Mouse (Mus musculus): ENCODE measurements around the gene Fgfr2. TPM values are rescaled to one million over a fixed set of nuclear protein-coding genes. Genes with fewer than 3 reads are reported as not detected.
A peak's percentile ranks its signal among the peaks of the same experiment; 100 is the strongest.

The Fgfr2 gene
- polyA plus RNA-seq, 1 experiment: 0.17 TPM

GRCm38 (mm10) chr7:132965707-132966106, 157.4 kb downstream of the Fgfr2 start:
- H3K36me3 ChIP-seq (ENCODE audit: control insufficient read depth, insufficient read depth): peaks cover 12% of the 10 kb centered on the region
- no peak overlapping the region for H3K4me3 ChIP-seq
- peaks cover 36% of the 10 kb centered on the region for H3K79me2 ChIP-seq (ENCODE audit: control insufficient read depth, insufficient read depth)
- H3K4me2 ChIP-seq (ENCODE audit: low read depth): no peak overlapping the region
- TF ChIP-seq POLR2AphosphoS2 (IDR thresholded peaks at IDR 0.05; ENCODE audit: insufficient read length, low read depth): no peak
- no peaks in the 10 kb centered on the region for H3K27me3 ChIP-seq (ENCODE audit: control insufficient read depth, insufficient read depth, insufficient read length)
- no peak overlapping the region for H3ac ChIP-seq (ENCODE audit: control insufficient read depth, insufficient read length)

- Histone ChIP-seq H3K27me3 (ENCODE audit: control insufficient read depth, insufficient read depth, insufficient read length) (no peaks in the 10 kb centered on the region), H3K36me3 (ENCODE audit: control insufficient read depth, insufficient read depth) (peaks cover 12% of the 10 kb centered on the region), H3K4me2 (ENCODE audit: low read depth) (no peak overlapping the region), H3K79me2 (ENCODE audit: control insufficient read depth, insufficient read depth) (peaks cover 45% of the 10 kb centered on the region), H3ac (ENCODE audit: control insufficient read depth, insufficient read length) (no peak overlapping the region), H3K4me3 (no peak overlapping the region)
- TF ChIP-seq MAX (IDR thresholded peaks at IDR 0.05; ENCODE audit: low read depth) (no peak), SRF (IDR thresholded peaks at IDR 0.05; ENCODE audit: control insufficient read depth, insufficient read length, low read depth) (no peak), POLR2AphosphoS2 (IDR thresholded peaks at IDR 0.05; ENCODE audit: insufficient read length, low read depth) (no peak)
Measured at GRCm38 (mm10) chr7:132964395-132964794, 158.8 kb downstream of the Fgfr2 start.

DNA sequence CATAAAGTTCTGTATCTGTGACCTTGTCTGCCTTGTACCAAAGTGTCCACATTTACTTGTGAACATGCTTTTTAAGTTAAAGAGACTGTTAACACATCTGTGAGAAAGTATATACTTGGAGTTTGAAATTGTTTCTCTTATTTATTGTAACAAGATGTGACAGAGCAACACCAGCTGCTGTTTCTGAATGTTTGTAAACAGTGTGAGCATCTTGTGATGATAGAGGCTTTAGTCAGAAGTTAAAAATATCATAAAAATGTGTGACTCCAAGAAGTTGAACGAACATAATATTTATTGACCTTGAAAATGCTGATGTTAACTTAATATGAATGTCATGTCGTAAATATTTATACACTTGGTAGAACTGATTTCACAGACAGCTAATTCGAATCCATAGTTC, 172.5 kb downstream of the Fgfr2 start:
- H3K36me3 ChIP-seq (ENCODE audit: control insufficient read depth, insufficient read depth): no peaks in the 10 kb centered on the region
- H3K4me2 ChIP-seq (ENCODE audit: low read depth): no peak overlapping the region
- TF ChIP-seq MAX (IDR thresholded peaks at IDR 0.05; ENCODE audit: low read depth) (no peak), TCF3 (IDR thresholded peaks at IDR 0.05; ENCODE audit: insufficient read length, low read depth) (no peak), E2F4 (IDR thresholded peaks at IDR 0.05; ENCODE audit: insufficient read depth) (no peak), MYOD1 (IDR thresholded peaks at IDR 0.05; ENCODE audit: control insufficient read depth in 1 of 3, insufficient read length in 2 of 3, low read depth in 2 of 3) (no peak), MYOG (IDR thresholded peaks at IDR 0.05; ENCODE audit: control insufficient read depth in 1 of 3, insufficient read depth in 1 of 3, insufficient read length in 2 of 3, low read depth in 2 of 3) (peak in 1 of 3 experiments; percentile 44), POLR2AphosphoS2 (IDR thresholded peaks at IDR 0.05; ENCODE audit: insufficient read length, low read depth) (no peak), POLR2A (IDR thresholded peaks at IDR 0.05; ENCODE audit: insufficient read length, low read depth) (no peak), REST (IDR thresholded peaks at IDR 0.05; ENCODE audit: insufficient read depth, insufficient read length) (no peak)
- H3K4me3 ChIP-seq: no peak overlapping the region
- H3K79me2 ChIP-seq (ENCODE audit: control insufficient read depth, insufficient read depth): peaks cover 90% of the 10 kb centered on the region
- no peak overlapping the region for H3ac ChIP-seq (ENCODE audit: control insufficient read depth, insufficient read length)
- H3K27me3 ChIP-seq (ENCODE audit: control insufficient read depth, insufficient read depth, insufficient read length): no peaks in the 10 kb centered on the region

GRCm38 (mm10) chr7:132949968-132950367, 173.2 kb downstream of the Fgfr2 start:
- H3K4me3 ChIP-seq: no peak overlapping the region
- H3ac ChIP-seq (ENCODE audit: control insufficient read depth, insufficient read length): no peak overlapping the region
- TF ChIP-seq TCF12 (IDR thresholded peaks at IDR 0.05; ENCODE audit: insufficient read depth, poor library complexity, severe bottlenecking) (no peak), TCF3 (IDR thresholded peaks at IDR 0.05; ENCODE audit: insufficient read length, low read depth) (no peak), MYOD1 (IDR thresholded peaks at IDR 0.05; ENCODE audit: control insufficient read depth in 1 of 3, insufficient read length in 2 of 3, low read depth in 2 of 3) (no peak), POLR2AphosphoS2 (IDR thresholded peaks at IDR 0.05; ENCODE audit: insufficient read length, low read depth) (no peak), POLR2A (IDR thresholded peaks at IDR 0.05; ENCODE audit: insufficient read length, low read depth) (no peak), REST (IDR thresholded peaks at IDR 0.05; ENCODE audit: insufficient read depth, insufficient read length) (no peak), MYOG (IDR thresholded peaks at IDR 0.05; ENCODE audit: control insufficient read depth in 1 of 3, insufficient read depth in 1 of 3, insufficient read length in 2 of 3, low read depth in 2 of 3) (no peak), CEBPB (IDR thresholded peaks at IDR 0.05; ENCODE audit: insufficient read depth, poor library complexity, severe bottlenecking) (no peak), MAX (IDR thresholded peaks at IDR 0.05; ENCODE audit: low read depth) (no peak), USF1 (IDR thresholded peaks at IDR 0.05; ENCODE audit: low read depth) (no peak), E2F4 (IDR thresholded peaks at IDR 0.05; ENCODE audit: insufficient read depth) (no peak), SRF (IDR thresholded peaks at IDR 0.05; ENCODE audit: control insufficient read depth, insufficient read length, low read depth) (no peak)
- peaks cover 89% of the 10 kb centered on the region for H3K79me2 ChIP-seq (ENCODE audit: control insufficient read depth, insufficient read depth)
- H3K4me2 ChIP-seq (ENCODE audit: low read depth): no peak overlapping the region
- no peaks in the 10 kb centered on the region for H3K27me3 ChIP-seq (ENCODE audit: control insufficient read depth, insufficient read depth, insufficient read length)
- no peaks in the 10 kb centered on the region for H3K36me3 ChIP-seq (ENCODE audit: control insufficient read depth, insufficient read depth)

GRCm38 (mm10) chr7:132940569-132940968, 182.6 kb downstream of the Fgfr2 start:
- no peaks in the 10 kb centered on the region for H3K27me3 ChIP-seq (ENCODE audit: control insufficient read depth, insufficient read depth, insufficient read length)
- TF ChIP-seq MYOG (IDR thresholded peaks at IDR 0.05; ENCODE audit: control insufficient read depth in 1 of 3, insufficient read depth in 1 of 3, insufficient read length in 2 of 3, low read depth in 2 of 3) (no peak), REST (IDR thresholded peaks at IDR 0.05; ENCODE audit: insufficient read depth, insufficient read length) (no peak), CEBPB (IDR thresholded peaks at IDR 0.05; ENCODE audit: insufficient read depth, poor library complexity, severe bottlenecking) (no peak)
- no peak overlapping the region for H3ac ChIP-seq (ENCODE audit: control insufficient read depth, insufficient read length)
- no peak overlapping the region for H3K4me2 ChIP-seq (ENCODE audit: low read depth)
- no peaks in the 10 kb centered on the region for H3K36me3 ChIP-seq (ENCODE audit: control insufficient read depth, insufficient read depth)
- H3K4me3 ChIP-seq: no peak overlapping the region
- H3K79me2 ChIP-seq (ENCODE audit: control insufficient read depth, insufficient read depth): peaks cover 98% of the 10 kb centered on the region

- Histone ChIP-seq H3K27me3 (ENCODE audit: control insufficient read depth, insufficient read depth, insufficient read length) (no peaks in the 10 kb centered on the region), H3K4me3 (no peak overlapping the region), H3K36me3 (ENCODE audit: control insufficient read depth, insufficient read depth) (no peaks in the 10 kb centered on the region), H3ac (ENCODE audit: control insufficient read depth, insufficient read length) (no peak overlapping the region), H3K79me2 (ENCODE audit: control insufficient read depth, insufficient read depth) (peaks cover 99% of the 10 kb centered on the region), H3K4me2 (ENCODE audit: low read depth) (no peak overlapping the region)
- TF ChIP-seq USF1 (IDR thresholded peaks at IDR 0.05; ENCODE audit: low read depth): no peak
- no peak for TF ChIP-seq MAX (IDR thresholded peaks at IDR 0.05; ENCODE audit: low read depth)
- TF ChIP-seq MYOG (IDR thresholded peaks at IDR 0.05; ENCODE audit: control insufficient read depth in 1 of 3, insufficient read depth in 1 of 3, insufficient read length in 2 of 3, low read depth in 2 of 3): no peak
- TF ChIP-seq E2F4 (IDR thresholded peaks at IDR 0.05; ENCODE audit: insufficient read depth): no peak
- no peak for TF ChIP-seq TCF12 (IDR thresholded peaks at IDR 0.05; ENCODE audit: insufficient read depth, poor library complexity, severe bottlenecking)
- no peak for TF ChIP-seq MYOD1 (IDR thresholded peaks at IDR 0.05; ENCODE audit: control insufficient read depth in 1 of 3, insufficient read length in 2 of 3, low read depth in 2 of 3)
- TF ChIP-seq SRF (IDR thresholded peaks at IDR 0.05; ENCODE audit: control insufficient read depth, insufficient read length, low read depth): no peak
- no peak for TF ChIP-seq TCF3 (IDR thresholded peaks at IDR 0.05; ENCODE audit: insufficient read length, low read depth)
- no peak for TF ChIP-seq CEBPB (IDR thresholded peaks at IDR 0.05; ENCODE audit: insufficient read depth, poor library complexity, severe bottlenecking)
- no peak for TF ChIP-seq POLR2AphosphoS2 (IDR thresholded peaks at IDR 0.05; ENCODE audit: insufficient read length, low read depth)
- TF ChIP-seq REST (IDR thresholded peaks at IDR 0.05; ENCODE audit: insufficient read depth, insufficient read length): no peak
- no peak for TF ChIP-seq POLR2A (IDR thresholded peaks at IDR 0.05; ENCODE audit: insufficient read length, low read depth)
Measured at GRCm38 (mm10) chr7:132939118-132939517, 184.0 kb downstream of the Fgfr2 start.
